Mouse (Mus musculus) liver, adult 2 months (tissue): ENCODE measurements at regions not wholly inside any gene's neighbourhood (a gene's known extent, or its start where the extent isn't known, plus 50 kb on each side); places are given as distances from the start of the nearest gene placed in this dataset.

Experiments used
- CTCF ChIP-seq: fragments of 200-500 bp; IDR thresholded peaks from 2 replicates; pipeline ENCODE4 v1.5.1; 2011; ENCODE audit warnings: low read depth, low read length, control low read depth
- POLR2A ChIP-seq: fragments of 200-500 bp; IDR thresholded peaks from 2 replicates; pipeline ENCODE4 v1.6.1; 2011; ENCODE audit warnings: low read length, control low read depth; ENCODE audit not compliant: insufficient read depth; ENCODE audit errors: extremely low read depth

DNA sequence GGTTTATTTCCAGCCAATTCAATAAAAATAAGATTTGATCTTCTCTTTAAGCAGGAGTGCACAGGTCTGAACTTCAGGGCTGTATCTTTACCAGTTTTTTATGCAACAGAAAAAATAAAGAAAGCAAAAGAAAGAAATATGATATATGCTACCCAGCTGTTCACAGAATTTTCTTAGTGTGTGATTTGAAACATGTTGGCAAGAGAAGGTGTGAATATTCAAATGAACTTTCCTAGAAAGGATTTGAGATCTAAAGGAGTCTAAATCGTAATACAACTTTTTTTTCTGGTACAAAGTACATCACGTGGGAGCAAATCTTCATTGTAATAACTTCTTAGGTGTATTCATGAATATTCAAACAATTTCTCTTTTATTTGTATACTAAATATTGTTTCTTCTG lies 2905.1 kb upstream of the Gm12353 start:
- no peak for TF ChIP-seq POLR2A
- no peak for TF ChIP-seq CTCF
